Mouse (Mus musculus) right cerebral cortex, postnatal 36 days (tissue): ENCODE measurements around the gene Dip2b.
"Not testable (repeated sequence)": the region's sequence is repeated elsewhere in the genome, so short reads cannot be mapped to it uniquely, and the experiment has no call there.

Experiments
- DNase-seq, 2 experiments: peaks; one replicate each; pipeline ENCODE4 v3.0.0; 2022; ENCODE audit warnings: low spot score in 2 of 2, mixed read lengths in 1 of 2

Gene Dip2b

GRCm38 (mm10) chr15:100258646-100259425 lies 220.4 kb downstream of the Dip2b start:
- DNase-seq: no peak

GRCm38 (mm10) chr15:100260351-100260750 lies 221.9 kb downstream of the Dip2b start:
- not testable (repeated sequence) for DNase-seq

- no peak for DNase-seq
Measured at GRCm38 (mm10) chr15:100263246-100263905, 224.9 kb downstream of the Dip2b start.

- no peak for DNase-seq
Measured at GRCm38 (mm10) chr15:100265586-100266325, 227.3 kb downstream of the Dip2b start.

- DNase-seq: no peak
Measured at GRCm38 (mm10) chr15:100268916-100269315, 230.5 kb downstream of the Dip2b start.
